Mouse (Mus musculus): Measurements from ENCODE around the gene Spaar. TPM values are rescaled to one million over a fixed set of nuclear protein-coding genes. Genes with fewer than 3 reads are reported as not detected.

Gene Spaar
- polyA plus RNA-seq, 1 experiment = not detected

DNA sequence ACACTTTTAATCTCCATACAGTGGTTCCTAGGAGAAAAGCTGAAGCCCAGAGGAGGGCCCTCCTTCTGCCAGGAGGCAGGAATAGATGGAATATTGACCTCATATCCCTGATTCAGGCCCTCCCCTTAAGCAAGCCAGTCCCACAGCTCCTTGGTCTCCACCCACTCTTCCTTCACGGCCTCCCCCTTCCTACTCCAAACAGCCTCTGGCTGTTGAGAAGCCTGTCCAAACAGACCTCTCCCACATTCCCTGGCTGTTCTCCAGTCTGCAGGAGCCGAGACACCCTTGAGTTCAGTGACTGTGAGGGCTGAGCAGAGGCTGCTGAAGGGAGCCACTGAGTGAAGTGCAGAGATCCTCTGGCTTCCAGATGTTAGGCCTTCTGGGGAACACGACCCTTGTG is 2.8 kb upstream of the Spaar start, which contains the start of gene Hrct1:
Gene Hrct1, plus strand, starts transcription at position 194 of the 400 bp plus-strand sequence.
- TF ChIP-seq GATA1 (IDR thresholded peaks at IDR 0.05; ENCODE audit: borderline replicate concordance, low read length) (no peak), FLI1 (IDR thresholded peaks at IDR 0.05; ENCODE audit: low read length) (no peak)
- peaks cover 34% of the 10 kb centered on the region for H3K27me3 ChIP-seq (replicated peaks)
- peaks cover 9% of the 10 kb centered on the region; the same call in 1 of the 2 replicates for H3K9me3 ChIP-seq
- H3K4me3 ChIP-seq (replicated peaks) = peak within 1 kb of the TSS; percentile 73
- no peaks in the 10 kb centered on the region for H3K36me3 ChIP-seq (replicated peaks; ENCODE audit: low read length)
- peaks cover 56% of the 10 kb centered on the region for H3K4me1 ChIP-seq

DNA sequence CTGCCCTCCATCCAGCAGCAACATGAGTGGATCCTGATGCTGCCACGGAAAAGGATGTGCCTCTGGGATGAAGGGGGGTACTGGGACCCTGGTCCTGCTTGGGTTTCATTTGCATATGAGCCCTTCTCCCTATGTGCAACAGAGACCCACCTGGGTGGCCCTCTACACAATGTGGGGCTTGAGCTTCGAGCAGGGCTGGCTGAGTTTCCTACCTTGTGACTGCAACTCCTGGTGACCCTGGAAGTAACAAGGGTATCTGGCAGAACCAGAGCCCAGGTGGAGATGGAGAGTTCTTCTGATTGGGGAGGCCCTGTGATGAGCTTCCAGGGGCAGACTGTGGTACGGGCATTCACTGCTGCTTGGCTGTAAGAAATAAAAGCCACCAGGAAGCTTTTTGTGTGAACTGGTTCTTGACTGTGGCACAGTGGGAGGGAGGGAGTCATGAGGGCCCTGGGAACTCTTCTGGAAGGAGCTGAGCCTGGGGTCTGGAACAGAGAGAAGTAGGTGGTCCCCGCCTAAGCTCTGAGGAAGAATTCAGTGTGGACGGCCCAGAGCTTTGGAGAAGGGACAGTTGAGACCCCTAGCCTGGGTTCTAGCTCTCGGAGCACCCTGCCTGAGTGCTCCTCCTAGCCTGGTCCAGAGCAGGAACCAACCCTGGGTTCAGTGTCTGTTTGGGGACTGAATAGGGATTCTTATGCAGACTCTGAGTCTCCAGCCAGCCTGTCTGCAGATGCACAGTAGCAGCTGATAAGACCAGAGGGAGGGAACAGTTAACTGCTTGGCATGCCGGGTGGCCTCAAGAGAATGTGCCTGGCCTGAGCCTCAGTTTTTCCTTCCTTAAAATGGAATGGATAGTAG is 1.9 kb upstream of the Spaar start:
- Histone ChIP-seq H3K4me3 (replicated peaks) (peak overlapping the region; percentile 73), H3K9me3 (peaks cover 9% of the 10 kb centered on the region; the same call in 1 of the 2 replicates), H3K36me3 (replicated peaks; ENCODE audit: low read length) (no peaks in the 10 kb centered on the region), H3K27me3 (replicated peaks) (peaks cover 38% of the 10 kb centered on the region), H3K4me1 (peaks cover 65% of the 10 kb centered on the region)
- no peak for TF ChIP-seq GATA1 (IDR thresholded peaks at IDR 0.05; ENCODE audit: borderline replicate concordance, low read length)
- TF ChIP-seq FLI1 (IDR thresholded peaks at IDR 0.05; ENCODE audit: low read length) = no peak

DNA sequence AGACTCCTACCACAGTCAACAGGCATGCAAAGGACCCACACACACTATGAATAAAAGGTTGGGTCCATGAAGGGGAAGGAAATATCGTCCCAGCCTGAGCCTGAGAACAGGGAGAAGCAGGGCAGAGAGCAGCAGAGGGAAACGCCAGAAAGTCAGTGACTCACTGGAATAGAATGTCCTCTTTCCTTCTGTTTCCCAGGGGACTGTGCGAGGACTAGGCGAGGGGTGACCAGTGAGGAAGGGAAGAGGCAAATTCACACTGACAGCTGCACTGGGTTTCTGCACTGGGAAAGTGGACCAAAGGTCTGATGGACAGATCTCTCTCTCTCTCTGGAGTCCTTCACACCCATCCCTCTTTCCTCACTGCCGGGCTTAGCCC is 1.3 kb upstream of the Spaar start:
- no peak overlapping the region for H3K4me3 ChIP-seq (replicated peaks)
- H3K9me3 ChIP-seq = peaks cover 11% of the 10 kb centered on the region
- H3K27me3 ChIP-seq (replicated peaks) = peaks cover 41% of the 10 kb centered on the region
- no peaks in the 10 kb centered on the region for H3K36me3 ChIP-seq (replicated peaks; ENCODE audit: low read length)
- peaks cover 70% of the 10 kb centered on the region for H3K4me1 ChIP-seq
- TF ChIP-seq GATA1 (IDR thresholded peaks at IDR 0.05; ENCODE audit: borderline replicate concordance, low read length) (no peak), FLI1 (IDR thresholded peaks at IDR 0.05; ENCODE audit: low read length) (no peak)

DNA sequence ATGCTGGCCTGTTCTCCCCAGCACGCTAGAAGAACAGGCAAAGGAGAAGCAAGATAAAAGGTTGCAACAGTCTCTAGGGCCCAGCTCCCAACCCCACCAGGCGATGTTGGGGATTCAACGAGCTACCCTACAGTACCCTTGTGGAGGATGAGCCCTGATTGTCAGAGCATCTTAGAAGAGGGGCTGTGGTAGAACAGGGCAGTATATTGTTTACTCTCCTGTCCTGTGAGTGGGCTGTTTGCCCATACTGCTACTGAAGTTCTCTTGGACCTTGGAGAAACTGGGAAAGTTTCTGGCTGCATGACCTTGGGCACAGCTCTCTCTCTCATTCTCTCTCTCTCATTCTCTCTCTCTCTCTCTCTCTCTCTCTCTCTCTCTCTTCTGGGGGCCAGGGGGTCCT is 708 bp upstream of the Spaar start:
- H3K9me3 ChIP-seq = peaks cover 11% of the 10 kb centered on the region
- peaks cover 75% of the 10 kb centered on the region for H3K4me1 ChIP-seq
- H3K36me3 ChIP-seq (replicated peaks; ENCODE audit: low read length) = no peaks in the 10 kb centered on the region
- TF ChIP-seq GATA1 (IDR thresholded peaks at IDR 0.05; ENCODE audit: borderline replicate concordance, low read length) (no peak), FLI1 (IDR thresholded peaks at IDR 0.05; ENCODE audit: low read length) (no peak)
- H3K27me3 ChIP-seq (replicated peaks) = peaks cover 41% of the 10 kb centered on the region
- no peak overlapping the region for H3K4me3 ChIP-seq (replicated peaks)

DNA sequence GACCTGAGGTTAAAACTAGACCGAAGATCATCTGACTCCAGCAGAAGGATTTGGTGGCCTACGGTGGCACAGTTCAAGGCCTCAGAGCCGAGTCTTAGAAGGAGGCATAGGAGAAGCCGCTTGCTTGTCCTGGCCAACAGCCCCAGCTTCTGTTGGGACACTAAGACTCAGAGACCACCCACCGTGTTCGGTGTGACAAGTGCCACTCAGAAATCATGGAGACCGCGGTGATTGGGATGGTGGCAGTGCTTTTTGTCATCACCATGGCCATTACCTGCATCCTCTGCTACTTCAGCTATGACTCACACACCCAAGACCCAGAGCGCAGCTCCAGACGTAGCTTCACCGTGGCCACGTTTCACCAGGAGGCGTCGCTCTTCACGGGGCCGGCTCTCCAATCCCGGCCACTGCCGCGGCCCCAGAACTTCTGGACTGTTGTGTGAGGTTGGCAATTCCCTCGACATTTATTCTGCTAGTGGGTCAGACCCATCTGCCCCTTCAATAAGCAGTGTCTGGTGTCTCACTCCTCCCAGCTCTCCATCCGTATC is 990 bp downstream of the Spaar start:
- H3K36me3 ChIP-seq (replicated peaks; ENCODE audit: low read length) = no peaks in the 10 kb centered on the region
- H3K9me3 ChIP-seq = peaks cover 11% of the 10 kb centered on the region
- H3K4me1 ChIP-seq = peaks cover 81% of the 10 kb centered on the region
- no peak for TF ChIP-seq FLI1 (IDR thresholded peaks at IDR 0.05; ENCODE audit: low read length)
- no peak for TF ChIP-seq GATA1 (IDR thresholded peaks at IDR 0.05; ENCODE audit: borderline replicate concordance, low read length)
- H3K4me3 ChIP-seq (replicated peaks) = no peak overlapping the region
- peaks cover 46% of the 10 kb centered on the region for H3K27me3 ChIP-seq (replicated peaks)

DNA sequence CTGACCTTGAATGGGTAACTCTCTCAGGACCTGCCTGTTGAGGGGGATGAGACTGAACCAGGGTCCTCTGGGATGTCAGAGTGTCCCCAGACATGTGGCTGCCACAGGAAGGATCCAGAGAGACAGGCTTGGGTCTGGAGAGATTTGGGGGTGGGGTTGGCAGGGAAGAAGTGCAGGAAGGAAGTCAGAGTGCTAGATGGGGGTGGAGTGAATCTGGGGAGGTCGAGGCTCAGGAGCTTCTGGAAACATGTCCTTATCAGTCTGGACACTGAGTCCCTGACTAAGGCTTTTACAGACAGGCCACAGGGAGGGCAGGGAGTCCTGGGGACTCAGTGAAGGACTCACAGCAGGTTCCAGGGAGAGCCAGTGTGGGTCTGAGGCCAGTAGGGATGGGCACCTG is 2.3 kb downstream of the Spaar start:
- no peak overlapping the region for H3K4me3 ChIP-seq (replicated peaks)
- H3K4me1 ChIP-seq = peaks cover 69% of the 10 kb centered on the region
- H3K27me3 ChIP-seq (replicated peaks) = peaks cover 46% of the 10 kb centered on the region
- no peaks in the 10 kb centered on the region for H3K36me3 ChIP-seq (replicated peaks; ENCODE audit: low read length)
- no peak for TF ChIP-seq GATA1 (IDR thresholded peaks at IDR 0.05; ENCODE audit: borderline replicate concordance, low read length)
- H3K9me3 ChIP-seq = peaks cover 11% of the 10 kb centered on the region

DNA sequence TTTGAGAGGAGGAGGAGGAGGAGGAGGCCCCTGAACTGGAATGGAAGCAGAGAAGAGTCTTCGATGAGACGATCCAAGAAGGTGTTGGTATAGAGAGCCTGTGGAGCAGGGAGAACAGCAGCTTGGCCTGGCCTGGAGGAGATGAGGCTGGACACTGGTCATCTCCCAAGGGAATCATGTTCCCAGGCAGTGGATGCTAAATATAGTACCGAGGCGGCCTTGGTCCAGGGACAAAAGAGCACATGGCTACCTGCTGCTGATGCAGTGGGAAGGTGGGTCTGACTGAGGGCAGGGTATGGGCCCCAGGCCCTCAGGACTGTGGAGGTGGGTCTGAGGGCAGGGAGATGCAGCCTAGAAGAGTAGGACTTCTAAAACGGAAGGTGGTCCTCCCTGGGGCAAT is 3.4 kb downstream of the Spaar start:
- Histone ChIP-seq H3K4me1 (peaks cover 58% of the 10 kb centered on the region), H3K4me3 (replicated peaks) (no peak overlapping the region), H3K9me3 (peaks cover 11% of the 10 kb centered on the region), H3K36me3 (replicated peaks; ENCODE audit: low read length) (no peaks in the 10 kb centered on the region), H3K27me3 (replicated peaks) (peaks cover 51% of the 10 kb centered on the region)
- TF ChIP-seq GATA1 (IDR thresholded peaks at IDR 0.05; ENCODE audit: borderline replicate concordance, low read length) (no peak), FLI1 (IDR thresholded peaks at IDR 0.05; ENCODE audit: low read length) (no peak)

DNA sequence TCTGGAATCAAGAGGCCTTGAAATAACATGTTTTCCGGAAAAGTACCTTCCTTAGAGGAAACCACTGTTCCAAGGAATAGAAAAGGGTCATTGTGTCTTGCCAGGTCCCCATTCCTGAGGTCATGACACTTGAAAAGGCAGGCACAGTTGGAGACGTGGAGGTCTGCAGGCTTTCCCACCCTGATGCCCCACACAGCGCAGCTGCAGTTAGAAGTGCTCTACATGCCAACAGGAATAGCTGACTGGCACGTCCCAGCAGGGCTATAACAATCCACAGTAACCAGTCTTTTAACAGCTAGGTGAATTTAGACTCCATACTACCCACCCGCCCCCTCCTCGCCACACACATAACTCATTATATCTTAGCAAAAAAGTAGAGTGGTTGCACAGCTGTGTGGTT is 7.3 kb downstream of the Spaar start:
- Histone ChIP-seq H3K9me3 (peaks cover 3% of the 10 kb centered on the region; the same call in 1 of the 2 replicates), H3K27me3 (replicated peaks) (peaks cover 32% of the 10 kb centered on the region), H3K4me1 (peaks cover 26% of the 10 kb centered on the region), H3K36me3 (replicated peaks; ENCODE audit: low read length) (no peaks in the 10 kb centered on the region), H3K4me3 (replicated peaks) (no peak overlapping the region)
- TF ChIP-seq GATA1 (IDR thresholded peaks at IDR 0.05; ENCODE audit: borderline replicate concordance, low read length) (no peak), FLI1 (IDR thresholded peaks at IDR 0.05; ENCODE audit: low read length) (no peak)

DNA sequence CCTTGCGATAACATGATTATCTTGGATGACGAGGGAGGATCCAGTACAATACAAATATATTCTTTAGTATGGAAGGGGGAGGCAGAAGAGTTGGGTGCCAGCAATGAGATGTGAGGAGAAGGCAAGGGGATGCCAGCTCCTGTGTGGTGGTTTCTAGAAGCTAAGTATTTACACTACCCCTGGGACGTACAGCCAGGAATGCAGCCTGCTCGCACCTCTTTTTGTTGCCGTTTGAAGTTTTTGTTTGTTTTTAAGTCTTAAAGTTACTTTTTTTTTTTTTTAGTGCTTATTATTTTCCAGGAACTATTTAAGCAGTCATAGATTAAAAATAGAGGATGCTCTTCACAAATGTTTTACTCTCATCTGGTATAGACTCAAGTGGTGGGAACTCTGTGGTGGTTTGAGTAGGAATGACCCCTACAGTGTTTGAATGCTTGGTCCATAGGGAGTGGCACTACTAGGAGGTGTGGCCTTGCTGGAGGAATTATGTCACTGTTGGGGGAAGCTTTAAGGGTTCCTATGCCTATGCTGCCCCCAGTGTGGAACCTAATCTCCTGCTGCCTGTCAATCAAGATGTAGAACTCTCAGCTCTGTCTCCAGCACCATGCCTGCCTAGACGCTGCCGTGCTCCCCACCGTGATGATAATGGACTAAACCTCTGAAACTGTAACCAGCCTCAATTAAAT is 9.3 kb downstream of the Spaar start:
- Histone ChIP-seq H3K9me3 (no peaks in the 10 kb centered on the region), H3K27me3 (replicated peaks) (peaks cover 25% of the 10 kb centered on the region), H3K4me1 (peaks cover 9% of the 10 kb centered on the region), H3K4me3 (replicated peaks) (no peak overlapping the region), H3K36me3 (replicated peaks; ENCODE audit: low read length) (no peaks in the 10 kb centered on the region)
- TF ChIP-seq GATA1 (IDR thresholded peaks at IDR 0.05; ENCODE audit: borderline replicate concordance, low read length) (no peak), FLI1 (IDR thresholded peaks at IDR 0.05; ENCODE audit: low read length) (no peak)

DNA sequence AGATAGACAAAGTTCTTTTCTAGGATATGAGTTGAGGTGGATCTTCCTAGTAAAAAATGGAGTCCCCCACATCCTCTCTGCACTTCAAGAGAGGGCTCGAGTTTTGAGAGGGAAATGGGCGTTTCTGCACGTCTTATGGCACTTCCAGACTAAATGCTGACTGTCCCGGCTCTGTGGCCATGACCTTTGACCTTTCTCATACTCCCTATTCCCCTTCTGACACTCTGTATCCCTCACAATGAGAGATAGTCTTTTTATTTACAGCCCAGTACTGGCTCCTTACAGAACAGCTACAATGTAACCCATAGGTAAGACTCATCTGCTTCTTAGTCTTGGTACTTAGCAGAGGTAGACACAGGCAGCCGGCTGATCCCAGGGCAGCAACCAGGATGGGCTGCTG is 11.7 kb downstream of the Spaar start:
- Histone ChIP-seq H3K27me3 (replicated peaks) (peaks cover 18% of the 10 kb centered on the region), H3K4me3 (replicated peaks) (no peak overlapping the region), H3K36me3 (replicated peaks; ENCODE audit: low read length) (no peaks in the 10 kb centered on the region), H3K9me3 (no peaks in the 10 kb centered on the region), H3K4me1 (peaks cover 3% of the 10 kb centered on the region)
- no peak for TF ChIP-seq GATA1 (IDR thresholded peaks at IDR 0.05; ENCODE audit: borderline replicate concordance, low read length)
- TF ChIP-seq FLI1 (IDR thresholded peaks at IDR 0.05; ENCODE audit: low read length) = no peak

Measured in megakaryocyte, embryonic 14.5 days (primary cell).